In genomic region chr9:102270496-102270895, GRCm38 (mm10) we compare ENCODE assay signal across 27 mouse cellular contexts.
"Had no signal": no experiment of that assay in that cellular context is flagged by ENCODE, and none has a peak within 500 bp of the region (broad histone marks: within the 10 kb centered on the region; RNA-seq: fewer than 3 reads in every experiment).

No protein-coding gene starts in this region.

- H3K9me3 ChIP-seq: embryonic facial prominence, embryonic 10.5 days; embryonic facial prominence, embryonic 12.5 days; embryonic facial prominence, embryonic 13.5 days; embryonic facial prominence, embryonic 15.5 days; forebrain, embryonic 10.5 days; forebrain, embryonic 12.5 days; forebrain, embryonic 13.5 days; forebrain, embryonic 15.5 days had no signal

- ATAC-seq: forebrain, embryonic 13.5 days; forebrain, embryonic 14.5 days; forebrain, embryonic 15.5 days; forebrain, embryonic 16.5 days; forebrain, postnatal 0 days had no signal

- H3K4me3 ChIP-seq: embryonic facial prominence, embryonic 10.5 days; embryonic facial prominence, embryonic 12.5 days; embryonic facial prominence, embryonic 13.5 days; embryonic facial prominence, embryonic 15.5 days; erythroblast, embryonic 14.5 days; forebrain, embryonic 10.5 days; forebrain, embryonic 12.5 days; forebrain, embryonic 13.5 days; forebrain, embryonic 15.5 days; gastrocnemius, adult 2 months had no signal

- H3K9ac ChIP-seq: embryonic facial prominence, embryonic 12.5 days; embryonic facial prominence, embryonic 13.5 days; embryonic facial prominence, embryonic 15.5 days; forebrain, embryonic 12.5 days; forebrain, embryonic 13.5 days; forebrain, embryonic 15.5 days; forebrain, postnatal 0 days had no signal

- H3K27ac ChIP-seq: embryonic facial prominence, embryonic 10.5 days; embryonic facial prominence, embryonic 12.5 days; embryonic facial prominence, embryonic 13.5 days; embryonic facial prominence, embryonic 15.5 days; forebrain, embryonic 10.5 days; forebrain, embryonic 12.5 days; forebrain, embryonic 13.5 days; forebrain, embryonic 15.5 days; gastrocnemius, adult 2 months had no signal

- DNase-seq: cerebellum, adult 18-20 months; cerebellum, adult 2 months; cerebellum, adult 8-10 months; cerebellum, adult 9-10 months; cerebellum, adult 9-11 months; cerebellum, postnatal 14 days; cerebellum, postnatal 25 days; cerebellum, postnatal 36 days; embryo, embryonic 11 days; forebrain, postnatal 0 days; gastrocnemius, adult 2 months; gastrocnemius, postnatal 10 days; gastrocnemius, postnatal 14 days; gastrocnemius, postnatal 25 days; gastrocnemius, postnatal 36 days; heart, adult 11 months had no signal

- H3K36me3 ChIP-seq: embryonic facial prominence, embryonic 10.5 days; embryonic facial prominence, embryonic 12.5 days; embryonic facial prominence, embryonic 13.5 days; embryonic facial prominence, embryonic 15.5 days; forebrain, embryonic 10.5 days; forebrain, embryonic 12.5 days; forebrain, embryonic 15.5 days had no signal

- H3K4me2 ChIP-seq: embryonic facial prominence, embryonic 12.5 days; embryonic facial prominence, embryonic 13.5 days; embryonic facial prominence, embryonic 15.5 days; forebrain, embryonic 12.5 days; forebrain, embryonic 13.5 days; forebrain, embryonic 15.5 days had no signal
